Mouse (Mus musculus): ENCODE measurements around the gene Hepacam.

Gene Hepacam

DNA sequence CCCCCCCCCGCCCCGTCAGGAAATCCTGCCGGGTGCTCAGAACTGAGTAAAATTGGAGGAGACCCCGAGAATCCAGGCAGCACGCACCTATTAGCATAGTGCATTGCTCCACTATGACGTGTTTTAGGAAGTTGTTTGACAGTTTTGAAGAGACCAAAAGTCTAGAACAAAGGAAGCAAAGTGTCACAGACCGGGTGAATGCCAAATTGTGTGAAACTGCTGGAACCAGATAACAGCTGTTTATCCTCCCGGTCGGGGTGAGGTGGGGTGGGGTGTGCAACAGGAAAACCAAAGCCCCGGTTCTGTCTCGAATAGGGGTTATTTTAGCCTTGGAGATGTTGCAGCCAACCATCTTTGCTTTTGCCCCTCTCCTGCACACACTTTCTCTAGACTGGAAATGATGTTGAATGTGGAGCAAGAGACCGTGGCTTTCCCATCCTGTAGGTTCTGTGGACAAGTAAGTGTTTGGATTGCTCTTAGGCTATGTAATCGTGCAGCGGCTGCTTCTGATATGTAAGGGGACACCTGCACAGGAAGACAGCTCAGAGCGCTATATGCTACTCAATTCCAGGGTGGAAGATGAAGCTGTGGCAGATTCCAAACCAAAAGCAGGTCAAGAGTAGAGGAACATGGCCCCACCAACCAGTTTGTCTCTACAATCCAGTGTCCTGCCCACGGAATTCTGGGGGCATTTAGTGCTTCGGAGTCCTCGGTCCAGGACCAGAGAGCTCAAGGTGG lies 66.8 kb downstream of the Hepacam start:
- DNase-seq (ENCODE audit: low spot score in 2 of 2): peak in 1 of 2 experiments; percentile 11

DNA sequence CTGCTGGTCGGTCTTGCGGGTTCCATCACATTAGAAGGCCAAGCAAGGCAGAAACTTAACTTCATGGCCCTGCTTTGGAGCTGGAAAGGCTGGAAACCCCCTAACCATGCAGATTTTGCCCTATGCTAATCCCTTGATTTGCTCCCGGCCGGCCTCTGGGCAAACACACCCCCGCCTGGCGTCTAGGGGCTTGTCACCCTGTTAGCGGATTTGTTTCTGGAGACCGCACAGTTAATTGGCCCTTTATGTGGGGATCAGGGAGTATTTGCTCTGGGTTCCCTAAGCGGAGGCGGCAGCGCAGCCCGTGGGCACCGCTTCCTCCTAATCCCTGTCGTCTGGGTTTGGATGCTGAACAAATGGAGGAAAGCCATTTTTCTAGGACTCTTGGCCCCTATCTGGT lies 67.8 kb downstream of the Hepacam start:
- DNase-seq (ENCODE audit: low spot score in 2 of 2): peak in 1 of 2 experiments; percentile 15

DNA sequence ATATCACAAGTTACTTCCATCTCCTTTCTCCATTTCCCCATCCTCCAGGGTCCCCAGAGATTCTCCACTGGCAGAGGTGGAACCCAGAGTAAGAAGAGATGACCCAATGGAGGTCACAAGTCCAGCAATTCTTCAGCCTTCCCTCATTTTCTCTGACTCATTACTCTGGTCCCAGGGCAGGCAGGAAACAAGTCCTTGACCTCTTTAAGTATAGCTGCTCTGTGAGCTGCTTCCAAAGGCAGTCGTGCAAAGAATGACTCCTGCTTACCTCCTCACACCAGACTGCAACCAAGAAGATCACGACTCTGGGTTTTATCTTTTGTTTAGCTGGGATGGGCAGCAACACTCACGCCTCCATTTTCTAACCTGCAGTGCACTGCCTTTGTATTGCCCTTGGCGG lies 68.5 kb downstream of the Hepacam start:
- peak in 1 of 2 experiments; percentile 7 for DNase-seq (ENCODE audit: low spot score in 2 of 2)

All from urinary bladder, postnatal 4 days (tissue).